Mouse (Mus musculus) kidney, embryonic 16.5 days (tissue): ENCODE data around the gene Pum3. TPM values are rescaled to one million over a fixed set of nuclear protein-coding genes. Genes with fewer than 3 reads are reported as not detected.

ENCODE experiments used
- ATAC-seq: fragments of 200-750 bp; cut with Nextera tagmentation; 2 replicates; pipeline ENCODE4 v1.8.0; 2017; ENCODE audit warnings: moderate TSS enrichment; ENCODE audit not compliant: low FRiP score, low TSS enrichment
- H3K27ac ChIP-seq: fragments of 300-500 bp; sonication (generic); 2 replicates; pipeline ENCODE4 v1.5.1; 2014; ENCODE audit warnings: low read length
- H3K27me3 ChIP-seq: fragments of 300-500 bp; sonication (generic); 2 replicates; pipeline ENCODE4 v1.6.1; 2014; ENCODE audit warnings: low read length, control low read depth, mixed read lengths; ENCODE audit not compliant: insufficient read depth
- H3K36me3 ChIP-seq: fragments of 300-500 bp; sonication (generic); 2 replicates; pipeline ENCODE4 v1.6.1; 2014; ENCODE audit warnings: low read length, control low read depth, mixed read lengths; ENCODE audit not compliant: insufficient read depth
- H3K4me1 ChIP-seq: fragments of 300-500 bp; sonication (generic); 2 replicates; pipeline ENCODE4 v1.6.1; 2014; ENCODE audit warnings: low read length, control low read depth, mixed read lengths; ENCODE audit not compliant: insufficient read depth
- H3K4me2 ChIP-seq: fragments of 300-500 bp; sonication (generic); replicated peaks from 2 replicates; pipeline ENCODE4 v1.6.1; 2014; ENCODE audit warnings: low read depth, low read length
- H3K4me3 ChIP-seq: fragments of 300-500 bp; sonication (generic); 2 replicates; pipeline ENCODE4 v1.5.1; 2014; ENCODE audit warnings: mild to moderate bottlenecking, low read length
- H3K9ac ChIP-seq: fragments of 300-500 bp; sonication (generic); replicated peaks from 2 replicates; pipeline ENCODE4 v1.6.1; 2014; ENCODE audit warnings: low read length
- H3K9me3 ChIP-seq: fragments of 300-500 bp; sonication (generic); 2 replicates; pipeline ENCODE4 v1.6.1; 2016; ENCODE audit warnings: low read length, control low read depth
- WGBS: fragments of 180-500 bp; shearing (Covaris S2); extraction: QIAGEN DNeasy Blood & Tissue Kit; methylation state at CpG from one replicate; pipeline ENCODE4 v1.1.7; 2014; 5-methylcytosine and 5-hydroxymethylcytosine counted together
- polyA plus RNA-seq: library from polyadenylated mRNA; unstranded; fragments of >200 nt; fragmentation: Nextera tagmentation; extraction: Ambion mirVana; gene quantifications from 2 replicates; pipeline ENCODE4 v1.2.1, GENCODE M21; 2015

Gene Pum3
- polyA plus RNA-seq, 1 experiment from 2014 or later, result 77.2 TPM

DNA sequence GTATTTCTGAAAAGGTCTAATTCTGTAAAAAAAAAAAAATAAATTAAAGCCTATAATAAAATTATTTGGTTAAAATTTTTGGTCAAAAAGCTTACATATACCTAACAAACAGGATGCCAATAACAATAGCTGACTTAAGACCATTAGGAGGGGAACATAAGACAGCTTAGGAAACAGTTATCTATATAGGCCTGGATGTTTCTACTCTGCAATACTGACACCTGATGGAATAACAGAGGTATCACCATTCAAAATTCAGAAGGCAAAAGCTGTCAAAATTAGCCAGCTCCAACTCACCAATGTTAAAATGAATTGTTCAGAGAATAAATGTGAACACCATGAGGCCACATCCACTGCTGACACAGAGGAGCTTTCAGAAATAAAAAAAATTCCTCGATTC is 3.2 kb downstream of the Pum3 start:
- WGBS, result 71% methylated on average over 1 of the region's 1 CpGs

DNA sequence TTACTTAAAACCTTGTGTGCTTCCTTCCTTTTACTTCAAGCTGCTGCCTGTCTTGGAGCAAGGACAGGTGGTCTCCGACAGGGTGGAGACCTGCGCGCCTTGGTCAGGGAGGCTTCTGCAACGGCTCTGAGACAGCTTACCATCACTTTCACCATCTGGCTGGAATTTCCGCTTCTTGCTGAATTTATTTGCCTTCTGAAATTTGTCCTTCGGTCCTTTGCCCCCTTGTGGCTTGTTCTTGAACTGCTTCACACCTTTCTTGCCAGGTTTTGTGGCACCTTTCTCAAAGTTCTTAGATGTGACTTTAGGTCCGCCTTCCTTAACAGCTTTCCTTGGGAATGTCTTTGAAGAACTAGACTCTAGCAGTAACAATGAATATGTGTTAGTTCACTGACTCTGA is 4.0 kb downstream of the Pum3 start:
- Histone ChIP-seq H3K4me1 (peaks cover 14% of the 10 kb centered on the region), H3K36me3 (peaks cover 47% of the 10 kb centered on the region), H3K4me3 (no peak overlapping the region), H3K9ac (no peak overlapping the region), H3K4me2 (no peak overlapping the region), H3K27me3 (no peaks in the 10 kb centered on the region), H3K27ac (no peak overlapping the region), H3K9me3 (no peaks in the 10 kb centered on the region)
- WGBS, result 65% methylated on average over 7 of the region's 7 CpGs
- ATAC-seq, result no peak

More for the DNA sequence above, 3.2 kb downstream of the Pum3 start:
- Histone ChIP-seq H3K27me3 (no peaks in the 10 kb centered on the region), H3K36me3 (peaks cover 41% of the 10 kb centered on the region), H3K27ac (no peak overlapping the region), H3K4me1 (peaks cover 21% of the 10 kb centered on the region), H3K4me2 (no peak overlapping the region), H3K9ac (no peak overlapping the region), H3K9me3 (no peaks in the 10 kb centered on the region), H3K4me3 (no peak overlapping the region)
- no peak for ATAC-seq

DNA sequence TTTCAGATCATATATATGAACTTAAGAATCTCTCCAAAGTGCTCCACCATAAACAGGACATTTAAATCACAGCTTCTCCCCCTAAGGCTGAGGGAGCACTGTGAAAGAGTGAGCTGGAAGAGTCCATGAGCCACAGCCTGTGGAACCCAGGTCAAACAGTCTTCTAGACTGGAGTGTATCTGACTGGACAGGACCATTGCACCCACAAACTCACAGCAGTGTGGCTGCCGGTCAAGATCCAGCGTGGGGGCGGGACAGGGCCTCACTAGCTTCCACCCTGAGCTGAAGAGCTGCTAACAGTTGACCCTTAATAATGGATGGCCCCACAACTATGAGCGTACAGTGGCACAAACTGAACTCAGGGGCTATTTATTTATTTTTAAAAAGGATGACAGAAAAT is 12.2 kb downstream of the Pum3 start:
- Histone ChIP-seq H3K4me3 (no peak overlapping the region), H3K27ac (no peak overlapping the region), H3K36me3 (peaks cover 56% of the 10 kb centered on the region), H3K9ac (no peak overlapping the region), H3K4me1 (no peaks in the 10 kb centered on the region), H3K4me2 (no peak overlapping the region), H3K27me3 (no peaks in the 10 kb centered on the region), H3K9me3 (no peaks in the 10 kb centered on the region)
- 91% methylated on average over 4 of the region's 4 CpGs for WGBS
- no peak for ATAC-seq

DNA sequence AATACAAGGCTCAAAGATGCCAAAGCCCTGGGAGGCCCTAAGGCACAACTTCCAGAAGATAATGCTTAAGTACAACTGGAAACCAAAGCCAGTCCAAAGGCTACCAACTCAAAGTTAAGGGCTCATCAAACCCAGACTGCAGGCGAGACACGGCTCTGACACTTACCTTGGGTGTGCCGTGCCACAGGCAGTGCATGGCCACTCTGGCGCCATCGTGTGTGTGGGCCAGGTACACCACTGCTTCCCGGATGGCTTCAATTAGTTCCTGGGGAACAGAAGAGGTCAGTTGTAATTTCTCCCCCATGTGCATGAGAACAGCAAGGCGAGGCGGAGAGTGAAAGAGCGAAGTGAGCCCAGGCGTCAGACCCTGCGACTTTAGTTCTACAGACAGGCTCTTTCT is 13.1 kb downstream of the Pum3 start:
- Histone ChIP-seq H3K9me3 (no peaks in the 10 kb centered on the region), H3K9ac (no peak overlapping the region), H3K36me3 (peaks cover 57% of the 10 kb centered on the region), H3K4me3 (no peak overlapping the region), H3K27ac (no peak overlapping the region), H3K4me2 (no peak overlapping the region), H3K4me1 (no peaks in the 10 kb centered on the region), H3K27me3 (no peaks in the 10 kb centered on the region)
- peak; percentile 59; the same call in 1 of the 2 replicates for ATAC-seq
- WGBS, result 68% methylated on average over 11 of the region's 11 CpGs

DNA sequence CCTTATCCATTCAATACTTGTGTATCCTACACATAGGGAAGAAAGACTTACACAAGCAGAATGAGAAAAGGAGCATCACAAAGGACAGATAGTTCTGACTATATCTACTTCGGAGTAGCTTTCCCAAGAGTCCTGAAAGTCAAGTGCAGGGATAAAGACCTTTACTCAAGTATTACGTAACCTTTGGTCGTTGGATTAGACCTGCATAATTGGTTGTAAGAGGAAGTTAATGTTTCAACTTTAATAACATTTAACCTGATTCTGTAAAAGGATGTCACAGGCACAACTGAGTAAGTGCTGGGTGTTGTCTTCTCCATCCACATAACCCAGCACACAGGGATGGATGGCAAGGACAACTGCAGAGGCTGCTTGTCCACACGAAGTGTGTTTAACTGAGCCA is 18.3 kb downstream of the Pum3 start:
- Histone ChIP-seq H3K27me3 (no peaks in the 10 kb centered on the region), H3K4me1 (no peaks in the 10 kb centered on the region), H3K4me2 (no peak overlapping the region), H3K4me3 (no peak overlapping the region), H3K9ac (no peak overlapping the region), H3K27ac (no peak overlapping the region), H3K9me3 (no peaks in the 10 kb centered on the region), H3K36me3 (peaks cover 45% of the 10 kb centered on the region)
- 79% methylated on average over 4 of the region's 4 CpGs for WGBS
- no peak for ATAC-seq

- Histone ChIP-seq H3K4me3 (no peak overlapping the region), H3K36me3 (peaks cover 40% of the 10 kb centered on the region), H3K4me2 (no peak overlapping the region), H3K9me3 (no peaks in the 10 kb centered on the region), H3K27me3 (no peaks in the 10 kb centered on the region), H3K4me1 (no peaks in the 10 kb centered on the region), H3K9ac (no peak overlapping the region), H3K27ac (no peak overlapping the region)
- ATAC-seq, result no peak
- WGBS, result 88% methylated on average over 4 of the region's 4 CpGs
Observed at GRCm38 (mm10) chr19:27410751-27411150, 18.9 kb downstream of the Pum3 start.

DNA sequence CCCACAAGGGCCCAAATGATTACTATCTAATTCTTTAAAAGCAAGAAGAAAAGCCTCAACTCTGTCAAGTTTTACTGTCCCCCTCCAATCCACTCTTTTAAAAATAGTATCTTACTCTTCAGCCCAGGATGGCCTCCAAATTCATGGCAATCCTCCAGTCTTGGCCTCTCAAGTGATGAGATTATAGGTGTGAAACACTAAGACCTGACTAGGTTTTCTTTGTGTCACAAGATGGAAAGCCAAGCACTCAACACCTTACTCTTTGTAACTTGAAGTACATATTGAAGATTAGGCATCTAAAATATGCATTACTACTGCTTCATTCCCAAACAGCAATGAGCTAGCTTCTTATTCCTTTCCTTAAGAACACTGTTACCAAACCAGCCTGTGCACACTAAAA is 19.8 kb downstream of the Pum3 start:
- Histone ChIP-seq H3K4me3 (no peak overlapping the region), H3K4me2 (no peak overlapping the region), H3K36me3 (peaks cover 35% of the 10 kb centered on the region), H3K27me3 (no peaks in the 10 kb centered on the region), H3K9me3 (no peaks in the 10 kb centered on the region), H3K4me1 (no peaks in the 10 kb centered on the region), H3K27ac (no peak overlapping the region), H3K9ac (no peak overlapping the region)
- ATAC-seq, result no peak

DNA sequence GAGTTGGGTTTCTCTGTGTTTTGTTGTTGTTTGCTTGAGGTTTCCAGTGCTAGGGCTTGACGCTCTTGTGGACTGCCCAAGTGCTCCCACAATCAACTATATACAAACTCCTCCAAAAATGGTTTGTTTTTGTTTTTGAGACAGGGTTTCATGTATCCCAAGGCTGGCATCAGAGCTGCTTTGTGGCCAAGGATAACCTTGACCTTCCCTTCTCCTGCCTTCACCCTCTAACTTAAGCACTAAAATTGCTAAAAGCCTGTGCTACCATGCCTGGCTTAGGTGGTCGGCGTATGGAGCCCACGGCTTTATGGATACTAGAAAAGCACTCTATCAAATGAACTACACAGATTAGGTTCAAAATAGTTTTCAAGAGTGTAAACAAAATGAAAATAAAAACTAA is 20.4 kb downstream of the Pum3 start:
- Histone ChIP-seq H3K4me3 (no peak overlapping the region), H3K4me1 (no peaks in the 10 kb centered on the region), H3K27me3 (no peaks in the 10 kb centered on the region), H3K9me3 (no peaks in the 10 kb centered on the region), H3K4me2 (no peak overlapping the region), H3K36me3 (peaks cover 35% of the 10 kb centered on the region), H3K9ac (no peak overlapping the region), H3K27ac (no peak overlapping the region)
- ATAC-seq, result no peak
- 92% methylated on average over 4 of the region's 4 CpGs for WGBS

DNA sequence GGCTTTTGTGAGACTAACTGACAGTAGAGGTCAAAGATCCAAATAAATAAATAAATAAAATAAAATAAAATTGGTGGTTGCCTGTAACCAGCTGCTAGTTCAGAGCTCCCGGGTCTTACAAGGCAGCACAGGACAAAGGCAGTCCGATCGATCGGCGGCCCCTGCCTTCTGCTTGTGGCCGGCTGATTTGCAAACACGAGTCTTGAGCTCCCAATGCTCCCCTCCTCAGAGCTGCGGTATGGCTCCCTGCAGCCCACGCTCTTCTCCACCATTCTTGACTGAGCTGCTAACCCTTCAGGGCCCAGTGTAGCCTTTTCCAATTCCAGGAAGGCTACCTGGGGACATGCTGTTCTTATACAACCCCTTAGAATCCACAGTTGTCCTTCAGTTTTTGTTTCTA is 31.8 kb downstream of the Pum3 start:
- Histone ChIP-seq H3K4me2 (no peak overlapping the region), H3K9me3 (no peaks in the 10 kb centered on the region), H3K27me3 (no peaks in the 10 kb centered on the region), H3K4me1 (no peaks in the 10 kb centered on the region), H3K36me3 (peaks cover 54% of the 10 kb centered on the region), H3K9ac (no peak overlapping the region), H3K27ac (peak overlapping the region; percentile 38; the same call in 1 of the 2 replicates), H3K4me3 (no peak overlapping the region)
- ATAC-seq, result no peak
- 89% methylated on average over 9 of the region's 9 CpGs for WGBS

GRCm38 (mm10) chr19:27397223-27397622 is 32.4 kb downstream of the Pum3 start:
- Histone ChIP-seq H3K27ac (peak overlapping the region; percentile 1; the same call in 1 of the 2 replicates), H3K4me1 (no peaks in the 10 kb centered on the region), H3K9me3 (no peaks in the 10 kb centered on the region), H3K4me3 (no peak overlapping the region), H3K36me3 (peaks cover 54% of the 10 kb centered on the region), H3K4me2 (no peak overlapping the region), H3K27me3 (no peaks in the 10 kb centered on the region), H3K9ac (no peak overlapping the region)
- WGBS, result 82% methylated on average over 5 of the region's 5 CpGs
- ATAC-seq, result no peak

DNA sequence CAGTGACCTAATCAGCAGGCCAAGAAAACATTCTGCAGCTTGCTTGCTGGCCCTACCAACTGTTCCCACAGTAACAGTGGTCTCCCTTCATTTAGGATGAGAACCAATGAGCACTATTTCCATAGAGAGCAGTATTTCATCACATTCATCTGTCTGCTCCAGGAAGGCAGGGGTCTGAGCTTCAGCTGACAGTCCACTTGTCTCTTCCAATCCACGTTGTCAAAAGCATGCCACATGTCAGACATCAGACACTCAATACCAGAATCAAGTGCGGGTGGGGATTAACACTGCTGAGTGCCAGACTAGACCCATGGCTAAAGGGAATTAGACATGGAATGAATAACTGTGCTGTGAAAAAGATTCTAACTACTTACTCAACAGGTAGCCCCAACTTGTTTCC is 32.9 kb downstream of the Pum3 start:
- H3K27ac ChIP-seq, result peak overlapping the region; percentile 1; the same call in 1 of the 2 replicates
- 89% methylated on average over 2 of the region's 2 CpGs for WGBS

More for the DNA sequence above, 32.9 kb downstream of the Pum3 start:
- Histone ChIP-seq H3K4me1 (no peaks in the 10 kb centered on the region), H3K4me3 (no peak overlapping the region), H3K27me3 (no peaks in the 10 kb centered on the region), H3K9ac (no peak overlapping the region), H3K9me3 (no peaks in the 10 kb centered on the region), H3K36me3 (peaks cover 56% of the 10 kb centered on the region), H3K4me2 (no peak overlapping the region)
- ATAC-seq, result no peak
